Mouse (Mus musculus) spleen, adult 2 months (tissue): ENCODE measurements around the gene Kif16b. TPM values are rescaled to one million over a fixed set of nuclear protein-coding genes. Genes with fewer than 3 reads are reported as not detected.

Experiments
- DNase-seq, 2 experiments: peaks; one replicate each; pipeline versions ENCODE4 v3.0.0 to v3.0.0-alpha.2; 2012 to 2021; ENCODE audit warnings: low spot score in 2 of 2, low read depth in 1 of 2
- H3K27ac ChIP-seq: fragments of 200-500 bp; 2 replicates; pipeline ENCODE4 v1.5.1; 2012; ENCODE audit warnings: low read length, inconsistent platforms; ENCODE audit not compliant: insufficient read depth
- H3K27me3 ChIP-seq: fragments of 200-500 bp; 2 replicates; pipeline ENCODE4 v1.6.1; 2012; ENCODE audit warnings: mild to moderate bottlenecking, moderate library complexity, low read length, inconsistent platforms; ENCODE audit not compliant: control insufficient read depth, insufficient read depth
- H3K36me3 ChIP-seq: fragments of 200-500 bp; 2 replicates; pipeline ENCODE4 v1.6.1; 2012; ENCODE audit warnings: mild to moderate bottlenecking, low read length, inconsistent platforms; ENCODE audit not compliant: control insufficient read depth, insufficient read depth
- H3K4me1 ChIP-seq: fragments of 200-500 bp; 2 replicates; pipeline ENCODE4 v1.6.1; 2011; ENCODE audit warnings: inconsistent platforms; ENCODE audit not compliant: control insufficient read depth, insufficient read depth, insufficient read length
- H3K4me3 ChIP-seq: fragments of 200-500 bp; 2 replicates; pipeline ENCODE4 v1.5.1; 2011; ENCODE audit warnings: mild to moderate bottlenecking, inconsistent platforms; ENCODE audit not compliant: insufficient read depth, insufficient read length; ENCODE audit errors: extremely low read depth
- CTCF ChIP-seq: fragments of 200-500 bp; IDR thresholded peaks from 2 replicates; pipeline ENCODE4 v1.5.1; 2011; ENCODE audit warnings: mild to moderate bottlenecking, inconsistent platforms; ENCODE audit not compliant: insufficient read depth, insufficient read length, insufficient replicate concordance; ENCODE audit errors: extremely low read depth
- POLR2A ChIP-seq: fragments of 200-500 bp; IDR thresholded peaks from 2 replicates; pipeline ENCODE4 v1.6.1; 2011; ENCODE audit warnings: low read depth, low read length, inconsistent platforms
- WGBS: fragments of 180-500 bp; shearing (Covaris S2); methylation state at CpG from one replicate; pipeline ENCODE4 v1.1.7; 2018; 5-methylcytosine and 5-hydroxymethylcytosine counted together
- polyA plus RNA-seq: library from polyadenylated mRNA; depleted of rRNA; stranded (reverse); fragments of >200 nt; gene quantifications from 2 replicates; pipeline ENCODE4 v1.2.3, GENCODE M21; 2012

The Kif16b gene
- polyA plus RNA-seq, 1 experiment: 5.6 TPM

DNA sequence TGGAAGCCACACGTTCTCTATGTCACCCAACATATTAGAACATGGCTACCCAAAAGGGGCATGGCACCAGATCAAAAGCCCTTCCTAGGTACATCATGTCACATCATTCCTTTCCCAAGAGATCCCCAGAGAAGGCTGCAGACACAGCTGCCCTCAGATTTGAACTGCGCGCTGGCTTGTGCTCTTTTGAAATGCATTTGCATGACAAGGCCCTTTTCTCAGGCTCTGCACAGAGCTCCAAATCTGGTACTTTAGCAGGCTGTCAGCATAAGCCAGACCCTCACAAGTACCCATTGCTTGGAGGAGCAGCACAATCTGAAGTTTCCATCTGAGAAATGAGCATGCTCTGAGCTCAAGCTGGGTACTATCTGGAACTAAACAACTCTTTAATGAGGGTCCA is 165.6 kb downstream of the Kif16b start:
- WGBS: 94% methylated on average over 3 of the region's 3 CpGs
- H3K27ac ChIP-seq: no peak overlapping the region
- no peaks in the 10 kb centered on the region for H3K27me3 ChIP-seq
- no peak for TF ChIP-seq CTCF
- no peak for TF ChIP-seq POLR2A
- no peak overlapping the region for H3K4me3 ChIP-seq
- H3K36me3 ChIP-seq: peaks cover under 1% of the 10 kb centered on the region; the same call in 1 of the 2 replicates
- H3K4me1 ChIP-seq: no peaks in the 10 kb centered on the region
- DNase-seq: no peak

DNA sequence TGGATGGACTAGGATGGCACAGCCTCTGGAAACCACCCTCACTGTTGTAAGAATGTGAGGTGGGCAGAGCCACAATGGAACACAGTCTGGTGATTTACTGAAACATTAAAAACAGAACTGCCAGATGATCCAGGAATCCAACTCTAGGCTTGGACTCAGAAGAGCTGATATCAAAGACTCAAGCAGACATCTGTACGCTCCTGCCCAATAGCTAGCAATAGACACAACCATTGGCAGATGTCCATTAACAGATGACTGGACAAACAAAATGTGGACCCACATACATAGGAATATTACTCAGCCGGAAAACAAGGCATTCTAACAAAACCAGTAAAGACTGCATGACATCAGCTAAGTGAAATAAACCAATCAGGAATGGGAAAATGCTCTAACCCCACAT is 167.3 kb downstream of the Kif16b start:
- Histone ChIP-seq H3K36me3 (no peaks in the 10 kb centered on the region), H3K4me1 (no peaks in the 10 kb centered on the region), H3K4me3 (no peak overlapping the region), H3K27ac (no peak overlapping the region), H3K27me3 (no peaks in the 10 kb centered on the region)
- no peak for DNase-seq
- 89% methylated on average over 2 of the region's 2 CpGs for WGBS
- no peak for TF ChIP-seq CTCF
- TF ChIP-seq POLR2A: no peak

DNA sequence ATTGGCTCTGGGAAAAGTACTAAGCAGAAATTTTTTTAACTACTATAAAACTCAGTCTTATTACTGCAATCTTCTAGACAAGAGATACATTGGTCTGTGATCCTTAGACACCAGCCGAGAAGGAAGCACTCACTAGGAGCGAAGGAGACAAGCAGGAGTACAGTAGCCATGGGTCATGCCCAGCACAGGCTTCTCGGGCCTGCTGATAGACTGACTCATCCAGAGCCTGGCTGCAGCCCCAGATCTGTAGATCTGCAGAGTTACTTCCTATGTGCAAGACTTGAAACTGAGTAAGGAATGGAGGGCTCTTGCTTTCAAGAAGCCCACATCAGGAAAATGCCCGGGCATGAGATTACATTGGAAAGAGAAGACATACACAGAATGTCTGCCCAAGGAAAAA is 169.0 kb downstream of the Kif16b start:
- Histone ChIP-seq H3K27me3 (no peaks in the 10 kb centered on the region), H3K36me3 (no peaks in the 10 kb centered on the region), H3K27ac (no peak overlapping the region), H3K4me3 (no peak overlapping the region), H3K4me1 (no peaks in the 10 kb centered on the region)
- no peak for DNase-seq
- TF ChIP-seq POLR2A (no peak), CTCF (no peak)
- WGBS: 85% methylated on average over 4 of the region's 4 CpGs

DNA sequence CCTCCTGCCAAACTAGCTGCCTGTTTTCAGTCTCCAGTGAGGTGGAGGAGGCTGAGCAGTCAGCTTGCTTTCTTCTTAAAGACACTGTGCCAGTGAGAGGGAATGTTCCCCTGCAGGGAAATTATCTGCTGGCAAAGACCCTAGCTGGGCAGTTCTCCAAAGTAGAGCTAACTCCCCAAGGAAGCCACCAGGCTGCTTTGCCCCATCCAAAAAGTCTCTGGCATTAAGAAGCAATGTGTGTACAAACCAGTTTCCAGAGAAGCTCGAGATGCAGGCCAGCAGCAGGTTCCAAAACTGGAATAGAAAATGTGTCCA is 169.6 kb downstream of the Kif16b start:
- TF ChIP-seq POLR2A (no peak), CTCF (no peak)
- 71% methylated on average over 1 of the region's 1 CpGs for WGBS
- H3K27ac ChIP-seq: no peak overlapping the region
- H3K4me3 ChIP-seq: no peak overlapping the region
- no peaks in the 10 kb centered on the region for H3K4me1 ChIP-seq
- no peaks in the 10 kb centered on the region for H3K36me3 ChIP-seq
- no peak for DNase-seq
- H3K27me3 ChIP-seq: no peaks in the 10 kb centered on the region

DNA sequence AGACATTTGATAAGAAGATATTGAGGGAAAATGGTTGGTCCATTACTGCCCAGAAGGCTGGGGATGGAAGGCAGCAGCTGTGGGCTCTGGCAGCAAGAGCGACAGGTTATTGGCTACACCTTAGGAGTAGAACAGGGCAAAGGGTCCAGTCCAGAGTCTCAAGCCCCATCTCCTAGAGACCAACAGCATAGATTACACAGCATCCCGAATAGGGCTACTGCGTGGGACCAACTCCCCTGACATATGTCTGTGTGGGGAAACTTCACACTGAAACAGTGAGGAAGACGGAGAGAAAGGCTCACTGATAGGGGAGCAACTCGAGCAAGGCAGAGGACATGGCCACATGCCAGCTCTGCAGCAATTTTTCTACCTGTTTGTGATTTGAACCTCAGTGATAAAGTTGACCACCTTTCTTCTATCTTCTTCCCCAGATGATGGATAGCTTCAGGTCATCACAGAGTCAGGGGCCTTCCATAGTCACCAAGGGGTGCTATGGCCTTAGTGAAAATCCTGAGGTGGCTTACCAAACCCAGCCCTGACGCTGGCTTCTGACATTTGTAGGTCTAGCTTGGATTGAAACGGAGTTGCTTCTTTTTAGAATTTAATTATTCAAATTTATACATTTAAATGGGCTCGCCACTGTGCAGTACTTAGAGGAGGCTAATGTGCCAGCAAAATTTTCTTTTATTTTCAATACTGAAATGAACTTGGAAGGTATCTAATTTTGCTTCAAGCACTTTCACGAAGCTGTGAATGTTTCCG is 170.1 kb downstream of the Kif16b start:
- no peaks in the 10 kb centered on the region for H3K36me3 ChIP-seq
- 93% methylated on average over 10 of the region's 10 CpGs for WGBS
- DNase-seq: no peak
- H3K27me3 ChIP-seq: no peaks in the 10 kb centered on the region
- no peaks in the 10 kb centered on the region for H3K4me1 ChIP-seq
- TF ChIP-seq POLR2A (no peak), CTCF (no peak)
- H3K27ac ChIP-seq: no peak overlapping the region
- H3K4me3 ChIP-seq: no peak overlapping the region

DNA sequence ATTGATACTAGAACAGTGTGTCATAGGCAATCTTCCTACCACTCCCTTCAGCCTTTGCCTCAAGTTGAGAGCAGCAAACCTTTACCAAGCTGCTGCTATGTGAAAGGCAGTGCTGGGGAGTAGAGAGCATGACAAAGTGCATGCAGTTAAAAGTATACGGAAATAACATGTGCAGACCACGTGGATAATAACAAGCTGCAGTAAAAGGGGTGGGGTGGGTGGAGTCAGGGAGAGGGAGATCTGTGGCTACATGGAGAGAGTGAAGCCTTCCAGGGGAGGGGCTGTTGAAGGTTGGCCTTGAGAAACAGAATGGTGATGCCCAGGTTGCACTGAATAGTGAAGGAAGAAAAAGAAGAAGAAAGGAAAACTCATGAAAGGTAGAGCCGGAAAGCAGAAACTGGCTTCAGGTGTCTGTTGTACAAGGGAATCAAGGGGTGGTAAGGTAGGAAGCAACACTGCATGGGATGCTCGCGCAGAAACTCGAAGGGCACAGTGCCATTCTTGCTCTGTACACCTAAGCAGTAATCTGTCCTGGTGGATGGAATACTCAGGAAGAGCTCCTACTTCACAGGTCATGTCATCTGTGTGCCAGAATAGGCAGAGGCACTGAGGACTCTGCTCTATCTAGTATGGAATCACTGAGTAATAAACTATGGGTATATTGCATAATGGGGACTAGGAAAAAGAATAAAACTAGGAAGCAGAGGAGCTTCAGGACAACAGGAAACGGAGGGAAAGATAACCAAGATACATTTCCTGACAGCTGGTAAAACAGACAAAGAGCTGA is 176.9 kb downstream of the Kif16b start:
- no peak overlapping the region for H3K27ac ChIP-seq
- DNase-seq: no peak
- 83% methylated on average over 7 of the region's 7 CpGs for WGBS
- H3K27me3 ChIP-seq: no peaks in the 10 kb centered on the region
- no peaks in the 10 kb centered on the region for H3K36me3 ChIP-seq
- H3K4me1 ChIP-seq: no peaks in the 10 kb centered on the region
- no peak overlapping the region for H3K4me3 ChIP-seq
- TF ChIP-seq CTCF: no peak
- TF ChIP-seq POLR2A: no peak

DNA sequence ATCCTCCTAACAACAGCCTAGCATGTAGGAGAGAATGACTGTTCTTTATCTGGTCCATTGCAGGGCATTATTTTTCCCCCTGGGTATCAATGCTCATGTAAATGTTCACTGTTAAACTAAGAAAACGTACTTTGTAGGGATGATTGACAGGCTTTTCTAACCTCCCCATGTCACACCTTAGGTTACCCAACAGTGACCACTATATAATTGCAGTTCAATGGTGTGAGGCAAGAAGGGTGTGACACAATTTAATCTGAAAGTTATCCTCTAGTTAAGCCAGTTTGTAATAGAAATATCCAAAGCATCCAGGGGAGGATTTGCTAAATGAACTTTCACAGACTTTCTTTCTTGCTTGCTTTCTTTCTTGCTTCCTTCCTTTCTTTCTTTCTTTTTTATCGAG is 181.2 kb downstream of the Kif16b start:
- H3K36me3 ChIP-seq: no peaks in the 10 kb centered on the region
- DNase-seq: no peak
- H3K27me3 ChIP-seq: no peaks in the 10 kb centered on the region
- H3K4me3 ChIP-seq: no peak overlapping the region
- no peaks in the 10 kb centered on the region for H3K4me1 ChIP-seq
- WGBS: 87% methylated on average over 2 of the region's 2 CpGs
- no peak overlapping the region for H3K27ac ChIP-seq
- TF ChIP-seq CTCF (no peak), POLR2A (no peak)
